Mouse (Mus musculus) cortical plate, adult 2 months (tissue): ENCODE results near the gene Dgke. TPM values are rescaled to one million over a fixed set of nuclear protein-coding genes. Genes with fewer than 3 reads are reported as not detected.
"Not testable (repeated sequence)": the region's sequence is repeated elsewhere in the genome, so short reads cannot be mapped to it uniquely, and the experiment has no call there.

Experiments used
- H3K27ac ChIP-seq: fragments of 200-500 bp; 2 replicates; pipeline ENCODE4 v1.5.1; 2012; ENCODE audit warnings: low read length, control low read depth, inconsistent platforms; ENCODE audit not compliant: insufficient read depth
- H3K4me1 ChIP-seq: fragments of 200-500 bp; 2 replicates; pipeline ENCODE4 v1.6.1; 2011; ENCODE audit warnings: low read length; ENCODE audit not compliant: control insufficient read depth, insufficient read depth
- H3K4me3 ChIP-seq: fragments of 200-500 bp; 2 replicates; pipeline ENCODE4 v1.5.1; 2011; ENCODE audit warnings: mild to moderate bottlenecking, low read length, control low read depth; ENCODE audit not compliant: insufficient read depth
- CTCF ChIP-seq: fragments of 200-500 bp; IDR thresholded peaks from 2 replicates; pipeline ENCODE4 v1.5.1; 2011; ENCODE audit warnings: mild to moderate bottlenecking, control low read depth, low read length; ENCODE audit not compliant: insufficient read depth; ENCODE audit errors: extremely low read depth
- POLR2A ChIP-seq: fragments of 200-500 bp; IDR thresholded peaks from 2 replicates; pipeline ENCODE4 v1.6.1; 2011; ENCODE audit warnings: mild to moderate bottlenecking, low read length, control low read depth; ENCODE audit not compliant: insufficient read depth; ENCODE audit errors: extremely low read depth
- polyA plus RNA-seq: library from polyadenylated mRNA; depleted of rRNA; stranded (reverse); fragments of >200 nt; gene quantifications from 2 replicates; pipeline ENCODE4 v1.2.3, GENCODE M21; 2012; rRNA removed

Gene Dgke
- polyA plus RNA-seq: 35.3 and 36.2 TPM in 2 replicates

GRCm38 (mm10) chr11:89066750-89067149 is at the start of gene Dgke:
Gene Dgke (minus strand): TSS chr11:89066850.
- no peaks in the 10 kb centered on the region for H3K4me1 ChIP-seq
- no peak for TF ChIP-seq POLR2A
- TF ChIP-seq CTCF: no peak
- no peak within 1 kb of the TSS for H3K4me3 ChIP-seq
- H3K27ac ChIP-seq: peak within 1 kb of the TSS; percentile 45; the same call in 1 of the 2 replicates

GRCm38 (mm10) chr11:89107180-89107807 is 40.6 kb upstream of the Dgke start:
- no peak overlapping the region for H3K27ac ChIP-seq

DNA sequence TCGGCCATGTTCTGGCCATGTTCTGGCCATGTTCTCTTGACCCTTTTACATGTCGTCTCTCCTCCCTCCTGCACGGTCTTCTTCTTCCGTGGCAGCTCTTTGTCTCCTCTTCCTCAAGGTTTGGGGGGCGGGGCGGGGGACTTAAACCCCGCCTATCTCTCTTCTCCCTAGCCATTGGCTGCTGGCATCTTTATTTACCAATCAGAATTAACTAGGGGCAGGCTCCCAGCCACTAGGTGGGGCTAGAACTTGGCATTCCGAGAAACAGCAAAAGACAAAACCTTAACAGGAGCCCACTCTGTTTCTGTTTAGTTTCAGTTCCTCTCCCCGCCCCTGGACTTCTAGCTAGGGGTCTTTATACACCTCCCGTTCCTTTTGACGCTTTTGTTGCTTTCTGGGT is 39.2 kb upstream of the Dgke start:
- Histone ChIP-seq H3K27ac (no peak overlapping the region), H3K4me1 (no peaks in the 10 kb centered on the region), H3K4me3 (no peak overlapping the region)
- TF ChIP-seq POLR2A (no peak), CTCF (no peak)

More at GRCm38 (mm10) chr11:89107180-89107807, 40.6 kb upstream of the Dgke start:
- Histone ChIP-seq H3K4me1 (no peaks in the 10 kb centered on the region), H3K4me3 (no peak overlapping the region)
- TF ChIP-seq POLR2A: no peak

- Histone ChIP-seq H3K27ac (no peak overlapping the region), H3K4me3 (no peak overlapping the region), H3K4me1 (no peaks in the 10 kb centered on the region)
- TF ChIP-seq POLR2A (no peak), CTCF (no peak)
Measured at GRCm38 (mm10) chr11:89105211-89105610, 38.6 kb upstream of the Dgke start.

DNA sequence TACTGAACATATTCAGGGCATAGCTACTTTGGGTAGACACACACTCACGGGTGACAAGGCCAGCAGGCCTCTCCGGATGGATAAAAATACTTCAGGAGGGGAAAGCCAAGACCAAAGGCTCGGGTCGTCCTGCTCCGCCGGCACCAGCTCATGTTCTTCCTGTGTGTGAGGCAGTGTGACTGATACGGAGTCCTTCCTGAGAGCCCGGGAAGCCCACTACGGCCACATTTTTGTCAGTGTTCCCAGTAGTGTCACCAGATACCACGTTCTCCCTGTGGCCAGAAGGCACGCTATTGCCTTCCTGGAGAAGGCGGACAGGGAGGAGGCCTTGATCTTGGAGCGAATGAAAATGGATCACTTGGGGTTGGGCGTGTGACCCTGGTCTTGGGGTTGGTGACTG is 36.5 kb upstream of the Dgke start:
- TF ChIP-seq POLR2A: no peak
- TF ChIP-seq CTCF: no peak
- Histone ChIP-seq H3K27ac (no peak overlapping the region), H3K4me1 (no peaks in the 10 kb centered on the region), H3K4me3 (no peak overlapping the region)

DNA sequence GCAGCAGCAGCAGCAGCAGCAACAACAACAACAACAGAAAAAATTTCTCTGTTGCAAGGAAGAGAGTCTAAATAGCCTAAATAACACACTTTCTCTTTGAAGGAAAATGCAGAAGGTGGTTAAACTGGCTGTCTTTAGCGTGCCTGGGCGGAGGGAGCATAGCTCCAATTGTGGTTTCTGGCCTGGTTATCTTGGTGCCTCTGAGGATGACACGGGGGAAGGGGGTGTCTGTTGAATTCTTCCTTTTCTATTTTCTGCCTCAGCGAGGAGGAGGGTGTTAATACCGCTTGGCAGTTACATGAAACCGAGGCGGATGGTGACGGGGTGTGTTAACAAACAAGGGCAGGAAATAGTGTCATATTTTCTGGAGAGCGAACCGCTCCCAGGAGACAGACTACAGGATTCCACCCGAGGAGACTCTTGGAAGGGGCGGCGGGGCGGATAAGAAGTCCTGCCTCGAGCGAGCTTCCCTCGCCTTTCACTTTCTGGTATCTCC is 34.2 kb upstream of the Dgke start:
- peak overlapping the region; percentile 21 for H3K4me3 ChIP-seq
- H3K4me1 ChIP-seq: no peaks in the 10 kb centered on the region
- TF ChIP-seq CTCF: no peak
- no peak for TF ChIP-seq POLR2A
- no peak overlapping the region for H3K27ac ChIP-seq

- H3K4me3 ChIP-seq: peak overlapping the region; percentile 21
- TF ChIP-seq CTCF: peak; percentile 76
- no peak for TF ChIP-seq POLR2A
- H3K4me1 ChIP-seq: no peaks in the 10 kb centered on the region
- no peak overlapping the region for H3K27ac ChIP-seq
Measured at GRCm38 (mm10) chr11:89100403-89100802, 33.8 kb upstream of the Dgke start.

- Histone ChIP-seq H3K4me1 (no peaks in the 10 kb centered on the region), H3K4me3 (no peak overlapping the region), H3K27ac (no peak overlapping the region)
- TF ChIP-seq CTCF: no peak
- no peak for TF ChIP-seq POLR2A
Measured at GRCm38 (mm10) chr11:89098930-89099329, 32.3 kb upstream of the Dgke start.

DNA sequence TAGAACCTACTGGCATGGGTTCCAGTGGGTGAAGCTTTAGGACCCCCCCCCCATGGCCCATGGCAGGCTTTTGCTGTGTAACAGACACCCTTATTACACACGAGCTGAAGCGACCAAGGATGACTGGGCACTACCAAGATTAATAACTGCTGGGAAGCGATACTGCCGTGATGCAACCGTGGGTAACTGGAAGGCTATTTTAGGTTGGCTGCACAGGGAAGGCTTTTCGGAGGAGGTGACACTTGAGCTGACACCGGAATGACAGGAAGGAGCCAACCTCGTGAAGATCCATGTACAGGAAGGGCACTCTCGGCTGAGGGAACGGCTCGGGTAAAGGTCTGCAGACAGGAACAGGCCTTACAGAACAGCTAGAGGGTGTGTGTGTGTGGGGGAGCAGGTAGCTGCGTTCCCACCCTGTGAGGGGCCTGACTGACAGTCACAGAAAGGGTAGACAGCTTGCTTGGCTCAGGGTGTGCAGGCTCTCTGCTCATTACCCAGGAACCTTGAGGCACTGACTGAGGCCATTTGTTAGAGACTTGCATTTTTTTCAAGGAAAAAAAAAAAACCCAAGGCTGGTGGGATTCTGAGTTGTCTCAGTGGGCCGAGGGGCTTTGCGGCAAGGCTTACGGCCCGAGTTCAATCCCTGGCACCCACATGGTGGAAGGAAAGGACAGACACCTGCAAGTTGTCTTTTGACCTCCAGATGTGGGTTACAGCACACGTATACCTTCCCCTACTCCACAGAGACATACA is 31.6 kb upstream of the Dgke start:
- H3K4me3 ChIP-seq: no peak overlapping the region
- no peak for TF ChIP-seq CTCF
- no peak for TF ChIP-seq POLR2A

DNA sequence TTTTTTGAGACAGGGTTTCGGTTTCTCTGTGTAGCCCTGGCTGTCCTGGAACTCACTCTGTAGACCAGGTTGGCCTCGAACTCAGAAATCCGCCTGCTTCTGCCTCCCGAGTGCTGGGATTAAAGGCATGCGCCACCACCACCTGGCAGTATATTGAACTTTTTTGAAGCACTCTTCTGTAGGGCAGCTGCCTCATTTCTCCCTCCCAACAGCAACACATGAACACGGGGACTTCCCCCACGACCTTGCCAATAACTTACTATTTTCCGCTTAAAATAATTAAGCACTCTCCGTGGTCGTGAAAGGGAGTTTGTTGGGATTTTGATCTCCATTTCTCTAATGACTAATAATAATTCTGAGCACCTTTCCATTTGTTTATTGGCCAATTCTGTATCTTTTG is 30.6 kb upstream of the Dgke start:
- H3K4me1 ChIP-seq, H3K4me3 ChIP-seq, H3K27ac ChIP-seq: not testable (repeated sequence)

More for the DNA sequence above, 31.6 kb upstream of the Dgke start:
- Histone ChIP-seq H3K4me1 (no peaks in the 10 kb centered on the region), H3K27ac (no peak overlapping the region)
